Comparison of ENCODE assay signal across 8 mouse cellular contexts in the genomic region with DNA sequence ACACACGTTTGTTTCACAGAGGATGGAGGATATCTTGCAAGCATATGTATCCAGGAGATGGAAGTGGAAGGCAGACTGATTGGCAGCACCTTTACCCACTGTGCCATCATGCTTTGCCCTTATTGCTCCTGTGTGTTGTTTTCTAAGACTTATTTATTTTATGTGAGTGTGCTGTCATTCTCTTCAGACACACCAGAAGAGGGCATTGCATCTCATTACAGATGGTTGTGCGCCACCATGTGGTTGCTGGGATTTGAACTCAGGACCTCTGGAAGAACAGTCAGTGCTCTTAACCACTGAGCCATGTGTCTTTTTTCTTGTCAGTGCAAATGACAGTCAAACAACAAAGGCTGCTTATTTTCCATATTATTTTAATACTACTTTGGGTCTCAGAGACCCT. TPM values are rescaled to one million over a fixed set of nuclear protein-coding genes. Genes with fewer than 3 reads are reported as not detected.
DNase-seq lines count a peak whose midpoint lies in the region; ATAC-seq and TF ChIP-seq lines count a peak whose summit lies in the region.

No protein-coding gene starts in this region.

- H3K4me2 ChIP-seq in forebrain, embryonic 16.5 days (ENCODE audit: low read length) = no peak overlapping the region
- 0 out of 2 replicates have a peak overlapping the region, but pooled peaks have one; percentile 90 for H3K4me2 ChIP-seq in forebrain, embryonic 12.5 days
- H3K4me2 ChIP-seq in liver, embryonic 15.5 days = peak overlapping the region; percentile 100

- 0 out of 2 replicates have a peak overlapping the region, but pooled peaks have one; percentile 93 for H3K27ac ChIP-seq in forebrain, embryonic 10.5 days
- no peak overlapping the region for H3K27ac ChIP-seq in forebrain, embryonic 16.5 days (ENCODE audit: low read length)
- no peak overlapping the region; the same call in 1 of the 2 replicates for H3K27ac ChIP-seq in liver, adult 2 months (replicated peaks; ENCODE audit: insufficient read depth, low read depth, low read length)
- H3K27ac ChIP-seq in forebrain, embryonic 12.5 days = no peak overlapping the region
- peak overlapping the region; percentile 96 for H3K27ac ChIP-seq in liver, embryonic 15.5 days (replicated peaks)
- no peak overlapping the region for H3K27ac ChIP-seq in left cerebral cortex, adult 2 months

- H3K9me3 ChIP-seq in forebrain, embryonic 10.5 days = no peaks in the 10 kb centered on the region
- no peaks in the 10 kb centered on the region for H3K9me3 ChIP-seq in forebrain, embryonic 16.5 days (ENCODE audit: control insufficient read depth, low read length)
- no peaks in the 10 kb centered on the region for H3K9me3 ChIP-seq in forebrain, embryonic 12.5 days
- no peaks in the 10 kb centered on the region for H3K9me3 ChIP-seq in liver, embryonic 15.5 days (replicated peaks)

- H3K4me3 ChIP-seq in forebrain, embryonic 10.5 days = peak overlapping the region; percentile 74; the same call in 1 of the 2 replicates
- H3K4me3 ChIP-seq in forebrain, embryonic 16.5 days (replicated peaks; ENCODE audit: low read length) = no peak overlapping the region
- 0 out of 2 replicates have a peak overlapping the region, but pooled peaks have one; percentile 97 for H3K4me3 ChIP-seq in liver, adult 2 months (ENCODE audit: insufficient read depth, low read depth, low read length)
- no peak overlapping the region for H3K4me3 ChIP-seq in forebrain, embryonic 12.5 days (replicated peaks)
- peak overlapping the region; percentile 84 for H3K4me3 ChIP-seq in liver, embryonic 15.5 days (replicated peaks)
- no peak overlapping the region for H3K4me3 ChIP-seq in left cerebral cortex, adult 2 months

- no peaks in the 10 kb centered on the region for H3K27me3 ChIP-seq in forebrain, embryonic 10.5 days (ENCODE audit: poor library complexity, severe bottlenecking)
- H3K27me3 ChIP-seq in forebrain, embryonic 16.5 days (replicated peaks; ENCODE audit: control insufficient read depth, insufficient read depth, low read length) = no peaks in the 10 kb centered on the region
- no peaks in the 10 kb centered on the region for H3K27me3 ChIP-seq in liver, adult 2 months (ENCODE audit: control insufficient read depth, insufficient read depth, low read length)
- H3K27me3 ChIP-seq in forebrain, embryonic 12.5 days = no peaks in the 10 kb centered on the region
- H3K27me3 ChIP-seq in liver, embryonic 15.5 days = no peaks in the 10 kb centered on the region

- H3K79me2 ChIP-seq in liver, adult 2 months (ENCODE audit: control insufficient read depth, insufficient read depth, low read length) = peaks cover 7% of the 10 kb centered on the region; the same call in 1 of the 2 replicates

- ATAC-seq in forebrain, embryonic 16.5 days = no peak
- ATAC-seq in forebrain, embryonic 12.5 days (ENCODE audit: low FRiP score) = no peak
- no peak for ATAC-seq in liver, embryonic 15.5 days (ENCODE audit: insufficient read depth)

- peaks cover 41% of the 10 kb centered on the region for H3K4me1 ChIP-seq in forebrain, embryonic 10.5 days
- peaks cover 30% of the 10 kb centered on the region for H3K4me1 ChIP-seq in forebrain, embryonic 16.5 days (replicated peaks; ENCODE audit: control insufficient read depth, insufficient read depth, low read length)
- peaks cover 7% of the 10 kb centered on the region for H3K4me1 ChIP-seq in liver, adult 2 months (ENCODE audit: control insufficient read depth, insufficient read depth, low read length)
- H3K4me1 ChIP-seq in forebrain, embryonic 12.5 days = peaks cover 33% of the 10 kb centered on the region
- H3K4me1 ChIP-seq in liver, embryonic 15.5 days (replicated peaks) = peaks cover 45% of the 10 kb centered on the region

- TF ChIP-seq POLR2A in liver, adult 2 months (IDR thresholded peaks at IDR 0.05; ENCODE audit: extremely low read depth, insufficient read depth, low read length) = no peak

- no peak overlapping the region for H3K9ac ChIP-seq in forebrain, embryonic 16.5 days (replicated peaks; ENCODE audit: low read depth, low read length)
- no peak overlapping the region for H3K9ac ChIP-seq in liver, adult 2 months (ENCODE audit: low read depth, low read length)
- H3K9ac ChIP-seq in forebrain, embryonic 12.5 days = no peak overlapping the region
- H3K9ac ChIP-seq in liver, embryonic 15.5 days = peak overlapping the region; percentile 85

- TF ChIP-seq CTCF in liver, adult 2 months (IDR thresholded peaks at IDR 0.05; ENCODE audit: low read depth, low read length) = no peak
- no peak for TF ChIP-seq CTCF in left cerebral cortex, adult 2 months (IDR thresholded peaks at IDR 0.05)

- DNase-seq in forebrain, embryonic 10.5 days (ENCODE audit: extremely low spot score, low spot score) = no peak
- DNase-seq in liver, adult 2 months (ENCODE audit: extremely low read depth, low read depth, low spot score) = no peak
- DNase-seq in liver (no peak), MN1 (ENCODE audit: low spot score) (no peak)
- DNase-seq in left cerebral cortex, adult 2 months (ENCODE audit: extremely low spot score in 1 of 2, low spot score in 2 of 2) = no peak

- H3K36me3 ChIP-seq in forebrain, embryonic 10.5 days (replicated peaks) = peaks cover 43% of the 10 kb centered on the region
- peaks cover 11% of the 10 kb centered on the region for H3K36me3 ChIP-seq in forebrain, embryonic 16.5 days (ENCODE audit: control insufficient read depth, insufficient read depth)
- H3K36me3 ChIP-seq in liver, adult 2 months (ENCODE audit: control insufficient read depth, insufficient read depth, low read length) = peaks cover 16% of the 10 kb centered on the region; the same call in 1 of the 2 replicates
- peaks cover 25% of the 10 kb centered on the region for H3K36me3 ChIP-seq in forebrain, embryonic 12.5 days (replicated peaks)
- peaks cover 54% of the 10 kb centered on the region for H3K36me3 ChIP-seq in liver, embryonic 15.5 days (replicated peaks)

- intact Hi-C loops in left cerebral cortex, adult 2 months (cut with DNase I) = loop anchor here (5.0 kb wide), 1 partner anchor 45 kb away; no protein-coding TSS in a partner anchor

- WGBS in forebrain, embryonic 10.5 days = 87% methylated on average over 2 of the region's 2 CpGs
- WGBS in forebrain, embryonic 16.5 days = 84% methylated on average over 2 of the region's 2 CpGs
- WGBS in liver, adult 2 months = 69% methylated on average over 2 of the region's 2 CpGs
- 81% methylated on average over 2 of the region's 2 CpGs for WGBS in forebrain, embryonic 12.5 days
- WGBS in liver, embryonic 15.5 days (ENCODE audit: insufficient replicate concordance) = 82% methylated on average over 2 of the region's 2 CpGs

RNA-seq across cellular contexts. Expression of a gene that starts 2.7 kb away (rescaled TPM):
- 5.0 and 6.0 TPM in 2 replicates for polyA plus RNA-seq in forebrain, embryonic 10.5 days (2016; fragmentation: Nextera tagmentation; extraction: Ambion mirVana)
- 8.6 and 9.1 TPM in 2 replicates for polyA plus RNA-seq in forebrain, embryonic 16.5 days (2015; fragmentation: Nextera tagmentation; extraction: Ambion mirVana)
- 1.2 and 2.1 TPM in 2 replicates for total RNA-seq in liver, adult 2 months (2014; rRNA removed)
- polyA plus RNA-seq in liver, adult 2 months (2012; rRNA removed) = 2.2 TPM in 2 replicates
- polyA plus RNA-seq in forebrain, embryonic 12.5 days (2016; fragmentation: Nextera tagmentation; extraction: Ambion mirVana) = 11.1 and 12.2 TPM in 2 replicates
- 2.8 and 3.7 TPM in 2 replicates for polyA plus RNA-seq in liver, embryonic 15.5 days (2015; fragmentation: Nextera tagmentation; extraction: Ambion mirVana)
- total RNA-seq in left cerebral cortex, adult 2 months (2021) = 10 to 100 TPM in 1 of 2 experiments, 1 to 10 TPM in 1; 9.6 to 13.1 TPM

RNA-seq across cellular contexts. Expression of a gene that starts 16.4 kb away (rescaled TPM):
- 1.5 and 1.9 TPM in 2 replicates for polyA plus RNA-seq in forebrain, embryonic 10.5 days (2016; fragmentation: Nextera tagmentation; extraction: Ambion mirVana)
- polyA plus RNA-seq in forebrain, embryonic 16.5 days (2015; fragmentation: Nextera tagmentation; extraction: Ambion mirVana) = 2.3 and 2.9 TPM in 2 replicates
- total RNA-seq in liver, adult 2 months (2014; rRNA removed) = 1.2 and 1.9 TPM in 2 replicates
- 0.14 and 0.31 TPM in 2 replicates for polyA plus RNA-seq in liver, adult 2 months (2012; rRNA removed)
- 1.6 and 2.7 TPM in 2 replicates for polyA plus RNA-seq in forebrain, embryonic 12.5 days (2016; fragmentation: Nextera tagmentation; extraction: Ambion mirVana)
- 2.1 and 2.4 TPM in 2 replicates for polyA plus RNA-seq in liver, embryonic 15.5 days (2015; fragmentation: Nextera tagmentation; extraction: Ambion mirVana)
- total RNA-seq in left cerebral cortex, adult 2 months (2021) = 1 to 10 TPM; 7.1 TPM

RNA-seq across cellular contexts. Expression of a gene that starts 16.4 kb away (rescaled TPM):
- polyA plus RNA-seq in forebrain, embryonic 10.5 days (2016; fragmentation: Nextera tagmentation; extraction: Ambion mirVana) = 43.4 and 47.5 TPM in 2 replicates
- 51.6 and 51.8 TPM in 2 replicates for polyA plus RNA-seq in forebrain, embryonic 16.5 days (2015; fragmentation: Nextera tagmentation; extraction: Ambion mirVana)
- total RNA-seq in liver, adult 2 months (2014; rRNA removed) = 14.4 and 15.0 TPM in 2 replicates
- 15.0 and 19.4 TPM in 2 replicates for polyA plus RNA-seq in liver, adult 2 months (2012; rRNA removed)
- 38.5 and 41.5 TPM in 2 replicates for polyA plus RNA-seq in forebrain, embryonic 12.5 days (2016; fragmentation: Nextera tagmentation; extraction: Ambion mirVana)
- polyA plus RNA-seq in liver, embryonic 15.5 days (2015; fragmentation: Nextera tagmentation; extraction: Ambion mirVana) = 21.6 and 26.0 TPM in 2 replicates
- 10 to 100 TPM; 29.3 to 33.3 TPM for total RNA-seq in left cerebral cortex, adult 2 months (2021)

RNA-seq across cellular contexts. Expression of a gene that starts 16.5 kb away (rescaled TPM):
- 43.2 and 45.4 TPM in 2 replicates for polyA plus RNA-seq in forebrain, embryonic 10.5 days (2016; fragmentation: Nextera tagmentation; extraction: Ambion mirVana)
- 32.9 and 36.1 TPM in 2 replicates for polyA plus RNA-seq in forebrain, embryonic 16.5 days (2015; fragmentation: Nextera tagmentation; extraction: Ambion mirVana)
- 2.5 and 3.4 TPM in 2 replicates for total RNA-seq in liver, adult 2 months (2014; rRNA removed)
- 6.7 and 8.1 TPM in 2 replicates for polyA plus RNA-seq in liver, adult 2 months (2012; rRNA removed)
- 32.7 and 33.7 TPM in 2 replicates for polyA plus RNA-seq in forebrain, embryonic 12.5 days (2016; fragmentation: Nextera tagmentation; extraction: Ambion mirVana)
- polyA plus RNA-seq in liver, embryonic 15.5 days (2015; fragmentation: Nextera tagmentation; extraction: Ambion mirVana) = 16.5 and 18.0 TPM in 2 replicates
- 10 to 100 TPM; 18.1 to 18.8 TPM for total RNA-seq in left cerebral cortex, adult 2 months (2021)

Comparison
In these comparisons a context has a peak if more than half of its experiments do, and no peak if none do; other contexts are left out.
1. H3K27ac ChIP-seq: peak in forebrain, embryonic 10.5 days (single experiment) and liver, embryonic 15.5 days (single experiment); none in forebrain, embryonic 16.5 days (single experiment), liver, adult 2 months (single experiment), forebrain, embryonic 12.5 days (single experiment) and left cerebral cortex, adult 2 months (single experiment).
2. H3K4me3 ChIP-seq: peak in forebrain, embryonic 10.5 days (single experiment), liver, adult 2 months (single experiment) and liver, embryonic 15.5 days (single experiment); none in forebrain, embryonic 16.5 days (single experiment), forebrain, embryonic 12.5 days (single experiment) and left cerebral cortex, adult 2 months (single experiment).